Mouse (Mus musculus): ENCODE results near the gene Rnf141. TPM values are rescaled to one million over a fixed set of nuclear protein-coding genes. Genes with fewer than 3 reads are reported as not detected.

The Rnf141 gene
- polyA plus RNA-seq, 1 experiment = 29.9 TPM

DNA sequence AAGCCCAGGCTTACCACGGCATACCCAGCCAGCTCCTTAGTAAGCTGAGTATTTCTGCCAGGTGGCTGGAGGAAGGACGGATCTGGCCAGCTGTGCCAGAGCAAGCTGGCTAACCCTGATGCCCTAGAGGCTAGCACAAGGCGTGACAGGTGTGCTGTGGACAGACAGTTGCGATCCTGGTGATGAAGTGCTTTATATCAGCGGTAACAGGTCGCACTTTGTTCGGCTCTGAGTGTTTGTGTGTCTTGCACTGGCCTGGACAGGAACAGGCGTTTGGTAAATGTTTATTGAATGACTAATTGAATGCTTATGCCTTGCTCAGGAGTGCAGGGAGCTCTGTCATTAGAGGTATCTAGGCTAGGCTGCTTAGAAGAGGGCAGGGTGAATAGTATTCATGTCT, 59.3 kb downstream of the Rnf141 start:
- H3K27ac ChIP-seq (ENCODE audit: control insufficient read depth, insufficient read depth, low read depth, low read length, poor library complexity) = no peak overlapping the region
- 91% methylated on average over 8 of the region's 8 CpGs for WGBS
- TF ChIP-seq CTCF (IDR thresholded peaks at IDR 0.05; ENCODE audit: control insufficient read depth, insufficient read depth, low read length) (no peak), POLR2A (IDR thresholded peaks at IDR 0.05; ENCODE audit: borderline replicate concordance, control insufficient read depth, low read depth, low read length) (no peak)
- no peak overlapping the region for H3K4me3 ChIP-seq (replicated peaks; ENCODE audit: control insufficient read depth, low read depth, low read length)
- H3K4me1 ChIP-seq (ENCODE audit: control insufficient read depth, insufficient read depth, low read length) = peaks cover 3% of the 10 kb centered on the region; the same call in 1 of the 2 replicates

DNA sequence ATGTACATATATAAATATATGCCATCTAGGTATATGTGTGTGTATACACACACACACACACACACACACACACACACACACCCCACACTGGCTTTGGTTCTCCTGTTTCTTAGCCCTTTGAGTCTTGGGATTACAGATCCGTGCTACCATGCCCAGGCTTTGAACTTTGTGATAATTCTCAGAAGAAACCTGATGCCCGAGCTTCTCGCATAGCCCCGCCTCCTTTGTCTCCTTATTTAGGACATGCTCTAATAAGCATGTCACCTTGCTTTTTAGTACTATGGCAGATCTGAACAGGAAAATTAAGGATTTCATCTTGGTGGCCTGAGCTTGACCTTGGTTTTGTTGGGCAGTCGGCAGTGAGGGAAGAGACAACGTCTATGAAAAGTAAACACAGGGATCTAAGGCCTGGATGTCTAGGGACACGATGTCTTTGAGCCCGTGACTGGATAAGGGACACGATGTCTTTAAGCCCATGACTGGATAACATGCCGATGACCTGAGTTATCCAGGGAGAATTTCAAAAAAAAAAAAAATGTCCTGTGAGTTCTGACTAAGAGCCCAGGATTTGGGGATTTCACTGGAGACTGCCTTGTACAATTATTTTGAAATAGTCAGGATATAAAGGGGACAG, 61.3 kb downstream of the Rnf141 start:
- Histone ChIP-seq H3K4me3 (replicated peaks; ENCODE audit: control insufficient read depth, low read depth, low read length) (no peak overlapping the region), H3K27ac (ENCODE audit: control insufficient read depth, insufficient read depth, low read depth, low read length, poor library complexity) (no peak overlapping the region), H3K4me1 (ENCODE audit: control insufficient read depth, insufficient read depth, low read length) (peaks cover 7% of the 10 kb centered on the region; the same call in 1 of the 2 replicates)
- TF ChIP-seq POLR2A (IDR thresholded peaks at IDR 0.05; ENCODE audit: borderline replicate concordance, control insufficient read depth, low read depth, low read length) = no peak
- no peak for TF ChIP-seq CTCF (IDR thresholded peaks at IDR 0.05; ENCODE audit: control insufficient read depth, insufficient read depth, low read length)
- WGBS = 84% methylated on average over 10 of the region's 10 CpGs

DNA sequence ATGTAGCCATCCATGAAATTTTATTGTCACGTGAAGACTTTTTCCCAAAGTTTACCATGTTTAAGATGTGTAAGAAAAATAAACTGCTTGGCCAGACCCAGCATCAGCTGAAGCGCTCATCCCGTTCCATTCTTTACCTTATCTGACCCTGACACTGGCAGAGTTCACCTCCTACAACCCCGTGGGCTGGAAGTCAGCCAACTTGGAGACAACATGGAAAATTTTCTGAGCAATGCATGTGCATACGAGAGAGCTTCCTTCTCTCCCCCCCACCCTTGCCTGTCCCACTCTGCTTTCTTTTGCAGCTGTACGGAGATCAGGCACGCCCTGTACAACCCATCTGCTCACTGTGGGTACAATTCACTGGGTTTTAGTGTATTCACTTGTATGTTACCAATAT, 62.1 kb downstream of the Rnf141 start:
- no peak for TF ChIP-seq POLR2A (IDR thresholded peaks at IDR 0.05; ENCODE audit: borderline replicate concordance, control insufficient read depth, low read depth, low read length)
- no peak for TF ChIP-seq CTCF (IDR thresholded peaks at IDR 0.05; ENCODE audit: control insufficient read depth, insufficient read depth, low read length)
- no peak overlapping the region for H3K4me3 ChIP-seq (replicated peaks; ENCODE audit: control insufficient read depth, low read depth, low read length)
- H3K27ac ChIP-seq (ENCODE audit: control insufficient read depth, insufficient read depth, low read depth, low read length, poor library complexity) = no peak overlapping the region
- WGBS = 45% methylated on average over 7 of the region's 7 CpGs
- peaks cover 7% of the 10 kb centered on the region; the same call in 1 of the 2 replicates for H3K4me1 ChIP-seq (ENCODE audit: control insufficient read depth, insufficient read depth, low read length)

DNA sequence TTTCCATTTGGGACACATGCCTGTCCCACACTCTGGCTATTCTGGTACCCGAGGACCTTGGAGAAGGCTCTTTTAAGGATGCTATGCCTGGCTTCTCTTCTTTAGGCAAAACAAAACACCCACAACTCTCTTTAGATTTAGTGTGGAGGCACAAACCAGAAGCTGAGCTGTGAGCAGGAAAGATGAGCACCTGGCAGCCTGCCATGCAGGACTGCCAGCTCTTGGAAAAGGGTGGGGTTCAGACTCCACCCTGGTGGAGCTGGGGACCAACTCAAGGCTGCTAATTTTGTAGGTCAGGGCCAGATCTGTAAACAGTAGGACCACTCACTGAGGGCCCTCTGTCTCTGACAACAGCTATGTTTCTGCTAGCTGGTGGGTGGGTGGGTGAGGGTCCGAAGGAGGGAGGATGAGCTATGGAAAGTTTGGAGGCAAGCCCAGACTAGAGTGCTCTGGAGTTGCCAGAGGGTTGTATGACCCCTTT, 63.0 kb downstream of the Rnf141 start:
- peak overlapping the region; percentile 32 for H3K27ac ChIP-seq (ENCODE audit: control insufficient read depth, insufficient read depth, low read depth, low read length, poor library complexity)
- H3K4me1 ChIP-seq (ENCODE audit: control insufficient read depth, insufficient read depth, low read length) = peaks cover 11% of the 10 kb centered on the region; the same call in 1 of the 2 replicates
- H3K4me3 ChIP-seq (replicated peaks; ENCODE audit: control insufficient read depth, low read depth, low read length) = no peak overlapping the region
- WGBS = 63% methylated on average over 2 of the region's 2 CpGs
- TF ChIP-seq CTCF (IDR thresholded peaks at IDR 0.05; ENCODE audit: control insufficient read depth, insufficient read depth, low read length) = no peak
- no peak for TF ChIP-seq POLR2A (IDR thresholded peaks at IDR 0.05; ENCODE audit: borderline replicate concordance, control insufficient read depth, low read depth, low read length)

DNA sequence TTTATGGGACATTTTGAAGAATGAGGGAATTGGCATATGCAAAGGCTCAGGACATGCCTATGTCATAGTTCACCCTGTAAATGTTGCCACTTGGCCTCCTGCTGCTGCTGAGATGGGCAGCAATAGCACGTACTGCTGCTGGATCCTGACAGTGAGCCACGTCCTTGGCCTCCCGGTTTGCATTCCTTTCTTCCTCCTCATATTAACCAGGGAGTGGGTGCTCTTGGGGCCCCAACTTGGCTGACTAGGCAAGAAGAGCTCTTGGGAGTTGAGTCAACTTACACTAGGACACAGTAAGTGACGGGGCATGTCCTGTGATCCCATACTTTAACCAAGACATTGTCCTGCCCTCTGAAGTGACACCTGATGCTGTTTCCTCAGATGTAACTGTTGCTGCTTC, 63.7 kb downstream of the Rnf141 start:
- WGBS = 88% methylated on average over 4 of the region's 4 CpGs
- Histone ChIP-seq H3K4me1 (ENCODE audit: control insufficient read depth, insufficient read depth, low read length) (peaks cover 12% of the 10 kb centered on the region; the same call in 1 of the 2 replicates), H3K4me3 (replicated peaks; ENCODE audit: control insufficient read depth, low read depth, low read length) (no peak overlapping the region), H3K27ac (ENCODE audit: control insufficient read depth, insufficient read depth, low read depth, low read length, poor library complexity) (peak overlapping the region; percentile 23)
- TF ChIP-seq CTCF (IDR thresholded peaks at IDR 0.05; ENCODE audit: control insufficient read depth, insufficient read depth, low read length) (no peak), POLR2A (IDR thresholded peaks at IDR 0.05; ENCODE audit: borderline replicate concordance, control insufficient read depth, low read depth, low read length) (no peak)

DNA sequence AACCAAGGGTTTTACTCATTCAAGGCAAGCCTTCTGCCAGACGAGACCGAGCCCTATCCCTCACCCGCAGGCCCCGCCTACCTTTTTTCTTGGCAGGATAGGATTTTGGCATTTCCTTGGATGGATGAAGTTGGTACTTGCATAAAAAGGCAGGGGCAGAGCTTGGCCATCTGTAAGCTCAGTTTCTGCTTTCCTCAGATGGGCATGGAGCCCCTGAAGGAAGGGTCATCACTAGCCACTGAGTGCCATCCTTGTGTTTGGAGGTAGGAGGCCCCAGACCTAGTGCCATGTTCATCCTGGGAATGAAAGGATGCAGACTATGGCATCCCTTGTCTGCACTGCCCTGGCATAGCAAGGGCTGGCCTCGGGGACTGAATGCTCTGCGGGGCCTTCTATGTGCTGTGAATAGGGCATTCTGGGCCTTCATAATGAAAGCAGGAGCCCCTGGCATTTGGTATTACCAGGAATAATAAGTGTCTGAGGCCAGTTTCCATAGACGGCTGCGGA, 64.6 kb downstream of the Rnf141 start:
- WGBS = 89% methylated on average over 8 of the region's 8 CpGs
- no peak for TF ChIP-seq CTCF (IDR thresholded peaks at IDR 0.05; ENCODE audit: control insufficient read depth, insufficient read depth, low read length)
- TF ChIP-seq POLR2A (IDR thresholded peaks at IDR 0.05; ENCODE audit: borderline replicate concordance, control insufficient read depth, low read depth, low read length) = no peak
- peaks cover 14% of the 10 kb centered on the region; the same call in 1 of the 2 replicates for H3K4me1 ChIP-seq (ENCODE audit: control insufficient read depth, insufficient read depth, low read length)
- H3K27ac ChIP-seq (ENCODE audit: control insufficient read depth, insufficient read depth, low read depth, low read length, poor library complexity) = peak overlapping the region; percentile 64
- H3K4me3 ChIP-seq (replicated peaks; ENCODE audit: control insufficient read depth, low read depth, low read length) = no peak overlapping the region

DNA sequence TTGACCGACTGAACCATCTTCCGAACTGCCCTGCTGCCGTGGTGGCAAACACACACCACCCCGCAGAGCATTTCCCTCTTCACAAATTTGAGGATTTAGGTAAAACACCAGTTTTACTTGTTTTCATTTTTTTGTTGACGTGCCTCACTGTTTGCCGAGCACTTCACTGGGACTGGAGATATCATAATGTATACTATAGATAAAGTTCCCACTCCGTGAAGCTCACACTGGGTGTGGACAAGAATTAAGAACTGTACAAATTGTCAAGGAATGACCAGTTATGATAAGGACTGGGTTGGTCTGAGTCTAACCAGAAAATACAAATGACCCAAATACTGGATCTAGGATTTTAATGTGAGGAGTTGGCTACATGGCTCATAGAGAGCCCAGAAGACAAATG, 65.3 kb downstream of the Rnf141 start:
- H3K4me1 ChIP-seq (ENCODE audit: control insufficient read depth, insufficient read depth, low read length) = peaks cover 14% of the 10 kb centered on the region; the same call in 1 of the 2 replicates
- 76% methylated on average over 7 of the region's 7 CpGs for WGBS
- TF ChIP-seq POLR2A (IDR thresholded peaks at IDR 0.05; ENCODE audit: borderline replicate concordance, control insufficient read depth, low read depth, low read length) (no peak), CTCF (IDR thresholded peaks at IDR 0.05; ENCODE audit: control insufficient read depth, insufficient read depth, low read length) (no peak)
- H3K4me3 ChIP-seq (replicated peaks; ENCODE audit: control insufficient read depth, low read depth, low read length) = peak overlapping the region; percentile 17
- H3K27ac ChIP-seq (ENCODE audit: control insufficient read depth, insufficient read depth, low read depth, low read length, poor library complexity) = peak overlapping the region; percentile 82

DNA sequence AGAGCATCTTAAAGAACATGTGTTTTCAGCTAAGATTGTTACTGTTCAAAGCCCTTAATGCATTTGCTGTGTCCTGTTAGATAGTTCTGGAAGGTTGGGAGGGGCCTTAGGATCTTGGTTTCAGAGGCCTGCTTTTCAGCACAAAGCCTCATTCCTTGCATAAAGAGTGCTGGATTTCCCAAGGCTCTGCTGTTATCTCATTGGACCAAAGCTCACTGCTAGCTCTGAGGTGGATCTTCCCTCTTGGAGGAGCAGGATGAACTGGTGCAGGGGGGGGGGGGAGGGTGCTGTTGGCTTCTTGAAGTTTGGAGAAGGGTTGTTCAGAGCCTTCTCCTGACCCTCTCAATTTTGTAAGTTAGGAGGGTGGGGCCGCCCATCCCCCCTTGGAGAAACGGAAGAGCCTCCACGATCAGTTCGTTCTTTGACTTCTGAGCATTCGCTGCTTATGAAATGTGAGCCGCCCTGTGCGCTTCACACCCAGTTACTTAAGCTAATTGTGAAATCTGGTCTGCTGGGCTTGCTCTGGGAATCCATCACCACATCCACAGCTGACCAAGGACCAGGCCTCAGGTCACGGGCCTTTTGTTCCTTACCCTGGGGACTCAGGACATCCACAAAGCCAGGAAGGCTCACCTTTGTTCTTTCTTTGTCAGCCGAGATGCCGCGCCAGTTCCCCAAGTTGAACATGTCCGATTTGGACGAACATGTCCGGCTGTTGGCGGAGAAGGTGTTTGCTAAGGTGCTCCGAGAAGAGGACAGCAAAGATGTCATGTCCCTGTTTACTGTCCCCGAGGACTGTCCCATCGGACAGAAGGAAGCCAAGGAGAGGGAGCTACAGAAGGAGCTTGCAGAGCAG, 66.9 kb downstream of the Rnf141 start:
- H3K4me3 ChIP-seq (replicated peaks; ENCODE audit: control insufficient read depth, low read depth, low read length) = peak overlapping the region; percentile 59
- H3K4me1 ChIP-seq (ENCODE audit: control insufficient read depth, insufficient read depth, low read length) = peaks cover 18% of the 10 kb centered on the region
- no peak for TF ChIP-seq POLR2A (IDR thresholded peaks at IDR 0.05; ENCODE audit: borderline replicate concordance, control insufficient read depth, low read depth, low read length)
- TF ChIP-seq CTCF (IDR thresholded peaks at IDR 0.05; ENCODE audit: control insufficient read depth, insufficient read depth, low read length) = no peak
- WGBS = 68% methylated on average over 18 of the region's 18 CpGs
- peak overlapping the region; percentile 82 for H3K27ac ChIP-seq (ENCODE audit: control insufficient read depth, insufficient read depth, low read depth, low read length, poor library complexity)
